Mouse (Mus musculus): ENCODE data around the gene Olfr690. TPM values are rescaled to one million over a fixed set of nuclear protein-coding genes. Genes with fewer than 3 reads are reported as not detected.
"Not testable (repeated sequence)": the region's sequence is repeated elsewhere in the genome, so short reads cannot be mapped to it uniquely, and the experiment has no call there.

Gene Olfr690
- total RNA-seq (2021) = not detected in 2 replicates
- long read RNA-seq = 0 reads

- DNase-seq = no peak
Measured at GRCm38 (mm10) chr7:105334004-105334403, at the start of gene Olfr690. Gene Olfr690 (minus strand): TSS chr7:105334104.

GRCm38 (mm10) chr7:105380329-105380728 lies 46.4 kb upstream of the Olfr690 start:
- DNase-seq = no peak

- no peak for DNase-seq
Measured at GRCm38 (mm10) chr7:105374866-105375265, 41.0 kb upstream of the Olfr690 start, which contains the start of gene Gm5901. Gene Gm5901 (plus strand): TSS chr7:105375038.

DNA sequence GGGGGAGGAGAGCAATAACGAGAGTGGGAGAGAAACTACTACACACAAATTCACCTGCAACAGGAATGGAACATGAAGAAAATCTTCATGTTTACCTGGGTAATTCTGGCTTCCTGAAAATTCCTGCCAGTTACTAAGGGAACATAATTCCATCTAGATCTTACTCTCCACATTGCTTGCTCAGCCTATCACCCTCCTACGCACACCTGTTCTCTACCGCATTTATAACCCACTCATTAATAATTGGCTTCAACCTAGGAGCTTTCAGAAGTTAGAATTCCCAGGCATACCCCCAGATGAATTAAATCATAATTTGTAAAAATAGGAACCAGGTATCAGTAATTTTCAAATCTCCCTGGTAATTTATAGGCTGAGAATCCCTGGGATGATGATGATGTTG lies 40.1 kb upstream of the Olfr690 start:
- no peak for DNase-seq

- no peak for DNase-seq
Measured at GRCm38 (mm10) chr7:105373509-105373908, 39.6 kb upstream of the Olfr690 start.

DNA sequence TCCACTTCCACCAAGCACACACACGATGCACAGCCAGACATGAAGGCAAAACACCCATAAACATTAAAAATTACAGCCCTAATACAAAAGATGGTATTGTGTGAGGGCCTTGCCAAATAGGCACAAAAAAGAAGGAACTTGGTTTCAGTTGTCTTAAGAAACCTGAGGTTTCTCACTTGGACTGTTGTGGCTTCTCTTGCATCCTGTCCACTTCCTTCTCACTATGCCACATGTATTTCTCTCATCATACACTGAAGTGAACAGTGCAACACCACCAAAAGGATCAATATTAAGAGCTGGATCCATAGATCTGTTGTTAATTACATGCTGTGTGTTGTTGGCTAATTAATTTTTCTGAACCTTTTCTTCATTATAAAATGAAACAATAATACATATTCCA lies 39.0 kb upstream of the Olfr690 start:
- DNase-seq = no peak

DNA sequence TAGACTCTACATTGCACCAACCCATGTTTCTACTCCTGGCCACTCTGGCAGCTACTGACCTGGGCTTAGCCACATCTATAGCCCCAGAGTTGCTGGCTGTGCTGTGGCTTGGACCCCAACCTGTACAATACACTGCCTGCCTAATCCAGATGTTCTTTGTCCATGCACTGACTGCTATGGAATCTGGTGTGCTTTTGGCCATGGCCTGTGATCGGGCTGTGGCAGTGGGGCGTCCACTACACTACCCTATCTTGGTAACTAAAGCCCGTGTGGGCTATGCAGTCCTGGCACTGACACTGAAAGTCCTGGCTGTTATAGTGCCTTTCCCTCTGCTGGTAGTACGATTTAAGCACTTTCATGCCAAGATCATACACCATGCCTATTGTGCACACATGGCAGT lies 34.6 kb upstream of the Olfr690 start:
- DNase-seq = no peak

DNA sequence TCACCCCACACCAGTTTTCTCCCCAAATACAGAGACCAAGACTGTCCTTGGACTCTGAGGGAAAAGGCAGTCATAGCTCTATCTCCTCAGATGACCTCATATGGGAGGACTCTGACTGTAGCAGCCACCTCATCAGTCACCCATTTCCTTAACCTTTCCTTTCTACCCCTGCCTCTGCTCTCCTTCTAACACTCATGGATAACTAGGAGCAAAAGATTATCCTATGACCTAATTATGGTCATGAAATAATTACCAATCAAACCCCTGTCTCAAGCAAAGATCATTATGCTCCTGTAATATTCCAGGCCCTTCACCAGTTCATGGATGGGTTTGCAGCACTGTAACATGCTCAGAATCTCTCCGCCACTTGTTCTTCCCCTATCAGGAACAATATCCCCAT lies 34.0 kb upstream of the Olfr690 start, which contains the start of gene Olfr692:
TSS of gene Olfr692 (plus strand) at position 301 of the 400 bp plus-strand sequence.
- DNase-seq = no peak

- no peak for DNase-seq
Measured at GRCm38 (mm10) chr7:105367268-105367667, 33.4 kb upstream of the Olfr690 start.

- no peak for DNase-seq
Measured at GRCm38 (mm10) chr7:105361713-105362112, 27.8 kb upstream of the Olfr690 start.

GRCm38 (mm10) chr7:105356487-105356886 lies 22.6 kb upstream of the Olfr690 start:
- DNase-seq = not testable (repeated sequence)

DNA sequence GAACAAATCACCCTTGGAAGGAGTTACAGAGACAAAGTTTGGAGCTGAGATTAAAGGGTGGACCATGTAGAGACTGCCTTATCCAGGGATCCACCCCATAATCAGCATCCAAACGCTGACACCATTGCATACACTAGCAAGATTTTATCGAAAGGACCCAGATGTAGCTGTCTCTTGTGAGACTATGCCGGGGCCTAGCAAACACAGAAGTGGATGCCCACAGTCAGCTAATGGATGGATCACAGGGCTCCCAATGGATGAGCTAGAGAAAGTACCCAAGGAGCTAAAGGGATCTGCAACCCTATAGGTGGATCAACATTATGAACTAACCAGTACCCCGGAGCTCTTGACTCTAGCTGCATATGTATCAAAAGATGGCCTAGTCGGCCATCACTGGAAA lies 22.2 kb upstream of the Olfr690 start:
- DNase-seq = not testable (repeated sequence)

- DNase-seq = no peak
Measured at GRCm38 (mm10) chr7:105342752-105343151, 8.8 kb upstream of the Olfr690 start.

DNA sequence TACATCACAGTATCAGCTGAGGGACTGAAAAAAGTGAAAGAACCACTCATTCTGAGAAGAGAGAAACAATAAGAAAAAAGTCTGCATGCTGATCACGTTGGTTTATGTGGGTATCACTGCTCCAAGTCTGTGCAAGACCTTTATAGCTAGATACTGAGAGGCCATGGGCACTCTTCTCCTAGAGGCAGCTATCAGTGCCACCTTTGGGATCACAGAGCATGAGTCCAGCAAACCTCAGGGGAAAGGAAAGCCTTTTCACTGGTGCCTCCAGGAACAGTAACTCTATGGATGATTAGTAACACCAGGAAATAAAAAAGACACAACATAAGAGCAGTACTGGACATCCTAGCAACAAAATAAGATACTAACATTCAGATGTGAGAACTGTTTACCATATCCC lies 8.3 kb upstream of the Olfr690 start, which contains the start of gene Olfr691:
TSS of gene Olfr691 (minus strand) at position 101 of the 400 bp plus-strand sequence.
- no peak for DNase-seq

DNA sequence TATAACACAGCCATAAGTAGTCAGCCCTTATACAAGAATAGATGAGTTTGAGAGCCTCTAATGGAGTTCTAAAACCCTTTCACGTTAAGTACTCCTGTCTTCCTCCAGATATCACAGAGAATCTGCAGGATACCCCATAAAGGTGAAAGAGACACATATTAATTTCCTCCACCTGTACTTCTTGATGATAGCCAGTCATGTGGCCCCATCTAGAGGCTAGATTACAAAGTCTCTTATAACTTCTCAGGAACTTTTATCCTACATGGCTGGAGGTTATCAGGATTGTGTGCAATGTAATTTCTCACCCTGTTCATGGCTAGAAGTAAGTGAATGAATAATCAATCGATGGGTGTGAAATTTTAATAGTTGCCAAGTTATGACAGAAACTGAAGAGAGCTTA lies 8.6 kb downstream of the Olfr690 start:
- DNase-seq = no peak

- no peak for DNase-seq
Measured at GRCm38 (mm10) chr7:105310865-105311264, 23.0 kb downstream of the Olfr690 start, which contains the start of gene Olfr689. Gene Olfr689 (plus strand): TSS chr7:105311165.

DNA sequence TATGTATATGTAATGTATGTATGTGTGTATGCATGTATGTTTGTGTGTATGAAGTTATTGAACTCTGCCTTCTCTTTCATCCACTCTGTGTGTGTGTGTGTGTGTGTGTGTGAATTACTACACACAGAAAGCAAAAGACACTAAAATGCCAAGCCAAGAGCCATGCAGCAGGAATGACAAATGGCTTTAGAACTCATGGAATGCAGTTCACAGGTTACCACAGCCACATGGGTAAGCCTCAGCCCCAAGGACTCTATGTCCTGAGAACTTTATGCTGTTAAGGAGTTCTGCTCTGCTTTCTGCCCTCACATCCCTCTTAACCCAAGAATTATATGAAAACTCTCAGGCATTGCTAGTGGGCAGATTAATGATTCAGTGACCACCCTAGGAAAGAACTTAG lies 43.9 kb downstream of the Olfr690 start:
- DNase-seq = no peak

DNA sequence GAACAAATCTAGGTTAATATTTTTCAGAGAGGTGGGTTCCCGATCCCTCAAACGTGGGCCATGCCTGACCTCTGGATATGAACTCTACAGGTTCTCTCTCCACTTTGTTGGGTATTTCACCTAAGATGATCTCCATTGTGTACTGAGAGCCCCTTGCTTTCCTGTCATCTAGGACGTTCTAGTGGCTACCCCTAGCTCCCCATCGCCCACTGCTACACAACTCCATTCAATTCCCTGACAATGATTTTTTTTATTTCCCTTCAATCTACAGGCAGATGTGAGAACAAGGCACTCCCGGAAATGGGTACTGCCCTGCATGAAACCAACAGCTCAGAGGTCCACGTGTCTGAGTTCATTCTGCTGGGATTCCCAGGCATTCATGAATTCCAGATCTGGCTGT lies 46.1 kb downstream of the Olfr690 start, which contains the start of gene Olfr688:
TSS of gene Olfr688 (plus strand) at position 301 of the 400 bp plus-strand sequence.
- DNase-seq = no peak

Other genes starting within 250 kb of the Olfr690 start
- not detected in 2 replicates for gene Olfr680-ps1, start 241.3 kb downstream of the Olfr690 start, total RNA-seq (2021)
- gene Olfr681, start 217.3 kb downstream of the Olfr690 start, total RNA-seq (2021) = not detected in 2 replicates
- not detected in 2 replicates for gene Olfr683, start 187.1 kb downstream of the Olfr690 start, total RNA-seq (2021)
- gene Olfr684, start 170.5 kb downstream of the Olfr690 start, total RNA-seq (2021) = not detected in 2 replicates
- gene Olfr685, start 148.1 kb downstream of the Olfr690 start, total RNA-seq (2021) = not detected in 2 replicates
- not detected in 2 replicates for gene Olfr686, start 126.6 kb downstream of the Olfr690 start, total RNA-seq (2021)
- not detected in 2 replicates for gene Olfr688, start 46.0 kb downstream of the Olfr690 start, total RNA-seq (2021)
- gene Olfr689, start 22.9 kb downstream of the Olfr690 start, total RNA-seq (2021) = not detected in 2 replicates
- not detected in 2 replicates for gene Olfr691, start 8.2 kb upstream of the Olfr690 start, total RNA-seq (2021)
- gene Olfr692, start 34.1 kb upstream of the Olfr690 start, total RNA-seq (2021) = not detected in 2 replicates
- gene Gm5901, start 40.9 kb upstream of the Olfr690 start, total RNA-seq (2021) = not detected in 2 replicates
- gene Fam160a2, start 66.0 kb upstream of the Olfr690 start, total RNA-seq (2021) = 33.2 and 33.3 TPM in 2 replicates
- gene Cnga4, start 70.5 kb upstream of the Olfr690 start, total RNA-seq (2021) = not detected in 2 replicates
- not detected in 2 replicates for gene Cckbr, start 91.6 kb upstream of the Olfr690 start, total RNA-seq (2021)
- 77.1 and 96.1 TPM in 2 replicates for gene Cavin3, start 148.2 kb upstream of the Olfr690 start, total RNA-seq (2021)
- 48.2 and 49.1 TPM in 2 replicates for gene Smpd1, start 220.3 kb upstream of the Olfr690 start, total RNA-seq (2021)
- 13.6 and 15.0 TPM in 2 replicates for gene Apbb1, start 247.5 kb upstream of the Olfr690 start, total RNA-seq (2021)

Measured in adrenal gland, postnatal 25 days (tissue).